Comparison of ENCODE assay signal across 8 mouse cellular contexts in genomic region chr10:44530067-44530360, GRCm38 (mm10). TPM values are rescaled to one million over a fixed set of nuclear protein-coding genes. Genes with fewer than 3 reads are reported as not detected.
DNase-seq lines count a peak whose midpoint lies in the region; ATAC-seq and TF ChIP-seq lines count a peak whose summit lies in the region.

No protein-coding gene starts in this region.

- peaks cover 28% of the 10 kb centered on the region for H3K4me1 ChIP-seq in kidney, embryonic 15.5 days
- H3K4me1 ChIP-seq in embryonic facial prominence, embryonic 11.5 days (ENCODE audit: control insufficient read depth, insufficient read depth, low read length), result no peaks in the 10 kb centered on the region; the same call in none of the 2 replicates
- no peaks in the 10 kb centered on the region; the same call in 1 of the 2 replicates for H3K4me1 ChIP-seq in intestine, embryonic 14.5 days (replicated peaks; ENCODE audit: control insufficient read depth, insufficient read depth, low read length)
- no peaks in the 10 kb centered on the region for H3K4me1 ChIP-seq in midbrain, postnatal 0 days (ENCODE audit: insufficient read depth, low read length)

- intact Hi-C loops in left cerebral cortex, postnatal 4 days (cut with DNase I), result no loop called here

- WGBS in kidney, embryonic 15.5 days, result 10% methylated on average over 5 of the region's 5 CpGs
- 3% methylated on average over 5 of the region's 5 CpGs for WGBS in embryonic facial prominence, embryonic 11.5 days
- WGBS in intestine, embryonic 14.5 days, result 9% methylated on average over 5 of the region's 5 CpGs
- 12% methylated on average over 5 of the region's 5 CpGs for WGBS in midbrain, postnatal 0 days

- H3K36me3 ChIP-seq in kidney, embryonic 15.5 days, result no peaks in the 10 kb centered on the region
- H3K36me3 ChIP-seq in embryonic facial prominence, embryonic 11.5 days (replicated peaks; ENCODE audit: control insufficient read depth, insufficient read depth, low read depth, low read length), result no peaks in the 10 kb centered on the region
- H3K36me3 ChIP-seq in intestine, embryonic 14.5 days (ENCODE audit: control insufficient read depth, insufficient read depth, low read length), result no peaks in the 10 kb centered on the region
- H3K36me3 ChIP-seq in midbrain, postnatal 0 days (ENCODE audit: insufficient read depth, low read length), result no peaks in the 10 kb centered on the region

- TF ChIP-seq CTCF in midbrain, postnatal 0 days (IDR thresholded peaks at IDR 0.05), result no peak

- peaks cover 83% of the 10 kb centered on the region for H3K27me3 ChIP-seq in kidney, embryonic 15.5 days
- peaks cover 17% of the 10 kb centered on the region for H3K27me3 ChIP-seq in embryonic facial prominence, embryonic 11.5 days (ENCODE audit: control insufficient read depth, insufficient read depth, low read length)
- H3K27me3 ChIP-seq in intestine, embryonic 14.5 days (replicated peaks; ENCODE audit: control insufficient read depth, insufficient read depth, low read length), result peaks cover 32% of the 10 kb centered on the region
- H3K27me3 ChIP-seq in midbrain, postnatal 0 days (ENCODE audit: insufficient read depth, low read length), result peaks cover 31% of the 10 kb centered on the region

- H3K4me3 ChIP-seq in kidney, embryonic 15.5 days (replicated peaks), result peak overlapping the region; percentile 63
- H3K4me3 ChIP-seq in embryonic facial prominence, embryonic 11.5 days (ENCODE audit: low read depth, low read length), result peak overlapping the region; percentile 49
- peak overlapping the region; percentile 53 for H3K4me3 ChIP-seq in intestine, embryonic 14.5 days (ENCODE audit: low read depth, low read length)
- H3K4me3 ChIP-seq in midbrain, postnatal 0 days (ENCODE audit: low read depth, low read length), result peak overlapping the region; percentile 46

- H3K27ac ChIP-seq in kidney, embryonic 15.5 days, result no peak overlapping the region
- H3K27ac ChIP-seq in embryonic facial prominence, embryonic 11.5 days (replicated peaks; ENCODE audit: low read depth, low read length), result no peak overlapping the region
- no peak overlapping the region for H3K27ac ChIP-seq in intestine, embryonic 14.5 days (ENCODE audit: low read depth)
- no peak overlapping the region for H3K27ac ChIP-seq in midbrain, postnatal 0 days (ENCODE audit: low read depth, low read length)

- H3K4me2 ChIP-seq in kidney, embryonic 15.5 days, result peak overlapping the region; percentile 93
- H3K4me2 ChIP-seq in embryonic facial prominence, embryonic 11.5 days (ENCODE audit: low read depth, low read length), result peak overlapping the region; percentile 80
- peak overlapping the region; percentile 75 for H3K4me2 ChIP-seq in intestine, embryonic 14.5 days (ENCODE audit: low read length)
- peak overlapping the region; percentile 84 for H3K4me2 ChIP-seq in midbrain, postnatal 0 days (ENCODE audit: low read depth, low read length, poor library complexity, severe bottlenecking)

- H3K9me3 ChIP-seq in kidney, embryonic 15.5 days (replicated peaks), result no peaks in the 10 kb centered on the region
- H3K9me3 ChIP-seq in embryonic facial prominence, embryonic 11.5 days (replicated peaks; ENCODE audit: control insufficient read depth, low read length), result no peaks in the 10 kb centered on the region
- no peaks in the 10 kb centered on the region for H3K9me3 ChIP-seq in intestine, embryonic 14.5 days (ENCODE audit: control insufficient read depth, low read length)
- H3K9me3 ChIP-seq in midbrain, postnatal 0 days (ENCODE audit: low read length), result no peaks in the 10 kb centered on the region

- no peak for DNase-seq in kidney, postnatal 36 days
- no peak for DNase-seq in embryonic facial prominence, embryonic 11.5 days (ENCODE audit: low spot score)
- DNase-seq in intestine, embryonic 14.5 days (ENCODE audit: low spot score), result no peak
- no peak for DNase-seq in midbrain, postnatal 0 days (ENCODE audit: low spot score)
- no peak for DNase-seq in ovary, postnatal 10 days (ENCODE audit: low spot score)
- no peak for DNase-seq in left cerebral cortex, postnatal 4 days
- DNase-seq in left cerebral cortex, adult 18-20 months (ENCODE audit: low spot score in 2 of 2), result no peak

- ATAC-seq in kidney, embryonic 15.5 days (replicated peaks; ENCODE audit: low FRiP score), result no peak
- ATAC-seq in embryonic facial prominence, embryonic 11.5 days (replicated peaks; ENCODE audit: insufficient number of reproducible peaks, low FRiP score, low TSS enrichment, low read depth), result no peak
- ATAC-seq in intestine, embryonic 14.5 days (replicated peaks; ENCODE audit: low FRiP score, low TSS enrichment, low read depth), result no peak
- no peak for ATAC-seq in midbrain, postnatal 0 days (ENCODE audit: low FRiP score)

- peak overlapping the region; percentile 44 for H3K9ac ChIP-seq in kidney, embryonic 15.5 days
- peak overlapping the region; percentile 57 for H3K9ac ChIP-seq in embryonic facial prominence, embryonic 11.5 days (replicated peaks; ENCODE audit: low read length)
- H3K9ac ChIP-seq in intestine, embryonic 14.5 days (ENCODE audit: low read length), result peak overlapping the region; percentile 35; the same call in 1 of the 2 replicates
- H3K9ac ChIP-seq in midbrain, postnatal 0 days (replicated peaks; ENCODE audit: low read length, poor library complexity, severe bottlenecking), result no peak overlapping the region

RNA-seq across cellular contexts. Expression of gene Prdm1, which starts 1.7 kb away (rescaled TPM):
- polyA plus RNA-seq in kidney, embryonic 15.5 days (2015; fragmentation: Nextera tagmentation; extraction: Ambion mirVana), result 2.2 and 2.7 TPM in 2 replicates
- 1.9 and 2.1 TPM in 2 replicates for polyA plus RNA-seq in embryonic facial prominence, embryonic 11.5 days (2014; fragmentation: Nextera tagmentation; extraction: Ambion mirVana)
- 26.3 and 30.5 TPM in 2 replicates for polyA plus RNA-seq in intestine, embryonic 14.5 days (2014; fragmentation: Nextera tagmentation; extraction: Ambion mirVana)
- 0.42 and 2.0 TPM in 2 replicates for total RNA-seq in midbrain, postnatal 0 days (2014; rRNA removed)
- 0.09 and 0.12 TPM in 2 replicates for polyA plus RNA-seq in midbrain, postnatal 0 days (2015; fragmentation: Nextera tagmentation; extraction: Ambion mirVana)
- 1 to 10 TPM; 1.3 to 2.2 TPM for total RNA-seq in left cerebral cortex, postnatal 4 days (2021)
- 1 to 10 TPM; 1.0 to 1.3 TPM for total RNA-seq in left cerebral cortex, adult 18-20 months (2021)
